Mouse (Mus musculus): ENCODE results near the gene Zfand2b. TPM values are rescaled to one million over a fixed set of nuclear protein-coding genes. Genes with fewer than 3 reads are reported as not detected.

Gene Zfand2b
- total and polyA plus RNA-seq, 3 experiments, result 13.2 to 31.4 (median 17.4) TPM

DNA sequence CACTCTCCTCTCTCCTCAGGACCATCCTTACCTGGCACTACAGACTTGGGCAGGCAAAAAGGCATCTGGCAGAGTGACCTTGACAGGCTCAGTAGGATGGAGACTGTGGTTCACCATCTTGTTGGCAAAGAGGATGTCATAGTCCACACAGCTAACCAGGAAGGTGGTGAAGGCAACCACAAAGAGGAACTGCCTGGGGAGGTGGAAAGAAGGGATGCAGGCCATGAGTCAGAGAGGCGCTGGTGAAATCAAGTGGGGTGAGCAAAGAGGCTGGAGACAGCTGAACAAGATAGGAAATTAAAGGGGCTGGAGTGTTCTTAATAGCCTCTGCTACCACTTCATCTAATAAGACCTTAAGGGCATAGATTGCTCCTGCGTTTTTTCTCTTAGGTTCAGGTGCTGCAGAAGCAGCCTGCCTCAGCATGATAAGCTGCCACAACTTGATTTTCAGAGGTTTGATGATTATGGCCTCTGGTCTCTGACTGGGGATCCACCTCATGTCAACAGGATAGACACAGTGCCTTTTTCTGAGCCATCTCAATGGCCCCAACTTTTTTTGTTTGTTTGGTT is 19.6 kb downstream of the Zfand2b start:
- Histone ChIP-seq H3K4me3 (no peak overlapping the region), H3K4me1 (ENCODE audit: control insufficient read depth, insufficient read depth, low read length) (peaks cover 4% of the 10 kb centered on the region), H3K27me3 (ENCODE audit: control insufficient read depth, insufficient read depth, low read length) (no peaks in the 10 kb centered on the region), H3K36me3 (ENCODE audit: control insufficient read depth, insufficient read depth, low read length) (no peaks in the 10 kb centered on the region; the same call in 1 of the 2 replicates), H3K9ac (ENCODE audit: low read depth, low read length) (no peak overlapping the region), H3K27ac (no peak overlapping the region), H3K79me2 (replicated peaks; ENCODE audit: control insufficient read depth, insufficient read depth, low read length) (peaks cover 3% of the 10 kb centered on the region; the same call in 1 of the 2 replicates)
- no peak for TF ChIP-seq CTCF (IDR thresholded peaks at IDR 0.05)
- TF ChIP-seq EP300 (IDR thresholded peaks at IDR 0.05; ENCODE audit: insufficient read depth, low read depth, low read length), result no peak
- TF ChIP-seq POLR2A (IDR thresholded peaks at IDR 0.05; ENCODE audit: insufficient read depth, low read depth, low read length), result no peak
- intact Hi-C loops (cut with DNase I), result no loop called here
- WGBS, result 93% methylated on average over 2 of the region's 2 CpGs
- DNase-seq, result no peak

GRCm38 (mm10) chr1:75190577-75190976 is 22.1 kb downstream of the Zfand2b start:
- H3K27ac ChIP-seq, result no peak overlapping the region

DNA sequence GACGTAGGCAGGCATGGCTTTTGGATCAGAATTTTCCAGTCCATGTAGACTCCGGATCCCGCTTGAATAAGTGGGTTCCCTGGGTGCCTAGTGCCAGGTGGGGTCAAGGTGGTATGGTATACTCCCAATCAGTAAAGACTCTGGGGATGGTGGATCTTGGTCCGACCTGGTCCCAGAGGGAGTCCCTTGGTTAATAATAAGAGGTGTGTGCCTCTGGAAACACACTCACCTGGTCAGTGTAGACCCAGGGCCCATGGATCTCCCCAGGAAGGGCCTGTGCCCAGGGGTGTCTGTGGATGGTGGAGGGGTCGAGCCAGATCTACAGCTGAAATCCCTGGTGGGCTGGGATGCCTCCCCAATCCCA is 22.8 kb downstream of the Zfand2b start:
- Histone ChIP-seq H3K4me3 (peak overlapping the region; percentile 98), H3K27me3 (ENCODE audit: control insufficient read depth, insufficient read depth, low read length) (no peaks in the 10 kb centered on the region), H3K36me3 (ENCODE audit: control insufficient read depth, insufficient read depth, low read length) (peaks cover 3% of the 10 kb centered on the region), H3K27ac (peak overlapping the region; percentile 92), H3K79me2 (replicated peaks; ENCODE audit: control insufficient read depth, insufficient read depth, low read length) (peaks cover 3% of the 10 kb centered on the region; the same call in 1 of the 2 replicates), H3K9ac (ENCODE audit: low read depth, low read length) (peak overlapping the region; percentile 79), H3K4me1 (ENCODE audit: control insufficient read depth, insufficient read depth, low read length) (peaks cover 5% of the 10 kb centered on the region)
- no peak for DNase-seq
- TF ChIP-seq CTCF (IDR thresholded peaks at IDR 0.05) (no peak), EP300 (IDR thresholded peaks at IDR 0.05; ENCODE audit: insufficient read depth, low read depth, low read length) (no peak), POLR2A (IDR thresholded peaks at IDR 0.05; ENCODE audit: insufficient read depth, low read depth, low read length) (no peak)
- intact Hi-C loops (cut with DNase I), result loop anchor here (1.0 to 10.0 kb wide), 3 partner anchors 11 to 244 kb away; partner anchors contain the start of genes Abcb6, Dnpep and Gmppa
- 37% methylated on average over 5 of the region's 5 CpGs for WGBS

More at GRCm38 (mm10) chr1:75190577-75190976, 22.1 kb downstream of the Zfand2b start:
- peaks cover 3% of the 10 kb centered on the region for H3K36me3 ChIP-seq (ENCODE audit: control insufficient read depth, insufficient read depth, low read length)
- peaks cover 5% of the 10 kb centered on the region for H3K4me1 ChIP-seq (ENCODE audit: control insufficient read depth, insufficient read depth, low read length)
- no peak overlapping the region; the same call in 1 of the 2 replicates for H3K4me3 ChIP-seq
- WGBS, result 29% methylated on average over 2 of the region's 2 CpGs
- H3K79me2 ChIP-seq (replicated peaks; ENCODE audit: control insufficient read depth, insufficient read depth, low read length), result peaks cover 3% of the 10 kb centered on the region; the same call in 1 of the 2 replicates
- TF ChIP-seq EP300 (IDR thresholded peaks at IDR 0.05; ENCODE audit: insufficient read depth, low read depth, low read length) (no peak), CTCF (IDR thresholded peaks at IDR 0.05) (no peak), POLR2A (IDR thresholded peaks at IDR 0.05; ENCODE audit: insufficient read depth, low read depth, low read length) (no peak)
- DNase-seq, result no peak
- intact Hi-C loops (cut with DNase I), result loop anchor here (5.0 to 10.0 kb wide), 2 partner anchors 127 to 244 kb away; partner anchors contain the start of genes Dnpep and Gmppa
- H3K9ac ChIP-seq (ENCODE audit: low read depth, low read length), result no peak overlapping the region
- H3K27me3 ChIP-seq (ENCODE audit: control insufficient read depth, insufficient read depth, low read length), result no peaks in the 10 kb centered on the region

DNA sequence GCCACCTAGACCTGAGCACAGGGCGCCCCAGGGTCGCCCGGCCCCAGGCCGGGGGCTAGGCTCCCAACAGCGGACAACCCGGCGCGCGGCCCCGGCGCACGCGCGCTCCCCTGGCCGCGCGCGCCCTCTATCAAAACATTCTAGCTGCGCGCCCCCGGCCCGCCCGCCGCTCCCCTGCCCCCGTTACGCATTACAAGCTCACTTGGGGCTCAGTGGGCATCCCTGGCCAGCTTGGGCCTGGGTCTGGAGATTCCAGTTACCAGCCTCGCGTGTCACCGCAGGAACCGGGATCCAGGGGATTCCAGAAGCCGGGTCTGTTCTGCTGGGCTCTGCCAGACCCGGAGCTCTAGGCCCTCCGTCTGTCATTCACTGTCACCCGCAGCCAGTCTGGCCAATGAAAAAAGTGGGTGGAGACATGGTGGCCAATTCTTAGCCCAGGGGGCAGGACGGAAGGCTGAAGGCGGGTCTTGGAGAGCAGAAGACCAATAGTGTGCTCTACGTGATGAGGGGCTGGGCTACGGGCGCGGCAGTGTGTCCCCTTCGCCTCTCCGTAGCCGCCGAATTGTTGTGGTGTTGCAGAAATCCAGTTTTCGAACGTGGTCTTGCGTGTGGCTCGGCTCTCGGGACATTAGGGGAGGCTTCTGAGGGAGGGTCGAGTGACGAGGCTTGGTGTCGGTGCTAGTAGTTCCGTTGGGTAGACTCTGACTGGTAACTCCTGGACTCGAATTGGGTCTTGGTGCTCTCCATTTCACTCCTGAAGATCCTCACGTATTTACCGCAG is 23.4 kb downstream of the Zfand2b start, which contains the start of the genes Ankzf1 and Atg9a:
TSS of gene Ankzf1 (plus strand) at position 530 of the 781 bp plus-strand sequence.
TSS of gene Atg9a (minus strand) at position 575 of the 781 bp plus-strand sequence.
- Histone ChIP-seq H3K79me2 (replicated peaks; ENCODE audit: control insufficient read depth, insufficient read depth, low read length) (peaks cover 3% of the 10 kb centered on the region; the same call in 1 of the 2 replicates), H3K4me1 (ENCODE audit: control insufficient read depth, insufficient read depth, low read length) (peaks cover 5% of the 10 kb centered on the region), H3K4me3 (peak within 1 kb of the TSS; percentile 98), H3K9ac (ENCODE audit: low read depth, low read length) (peak within 1 kb of the TSS; percentile 79), H3K27ac (peak within 1 kb of the TSS; percentile 92), H3K27me3 (ENCODE audit: control insufficient read depth, insufficient read depth, low read length) (no peaks in the 10 kb centered on the region), H3K36me3 (ENCODE audit: control insufficient read depth, insufficient read depth, low read length) (peaks cover 3% of the 10 kb centered on the region)
- peak; percentile 93 to 98 for DNase-seq
- under 1% methylated on average over 56 of the region's 56 CpGs for WGBS
- intact Hi-C loops (cut with DNase I), result loop anchor here (1.0 to 10.0 kb wide), 6 partner anchors 12 to 243 kb away; partner anchors contain the start of genes Abcb6, Cnppd1, Dnpep and Glb1l
- peak; percentile 92 for TF ChIP-seq POLR2A (IDR thresholded peaks at IDR 0.05; ENCODE audit: insufficient read depth, low read depth, low read length)
- TF ChIP-seq EP300 (IDR thresholded peaks at IDR 0.05; ENCODE audit: insufficient read depth, low read depth, low read length), result peak; percentile 68
- TF ChIP-seq CTCF (IDR thresholded peaks at IDR 0.05), result peak; percentile 5; the same call in 1 of the 2 replicates

DNA sequence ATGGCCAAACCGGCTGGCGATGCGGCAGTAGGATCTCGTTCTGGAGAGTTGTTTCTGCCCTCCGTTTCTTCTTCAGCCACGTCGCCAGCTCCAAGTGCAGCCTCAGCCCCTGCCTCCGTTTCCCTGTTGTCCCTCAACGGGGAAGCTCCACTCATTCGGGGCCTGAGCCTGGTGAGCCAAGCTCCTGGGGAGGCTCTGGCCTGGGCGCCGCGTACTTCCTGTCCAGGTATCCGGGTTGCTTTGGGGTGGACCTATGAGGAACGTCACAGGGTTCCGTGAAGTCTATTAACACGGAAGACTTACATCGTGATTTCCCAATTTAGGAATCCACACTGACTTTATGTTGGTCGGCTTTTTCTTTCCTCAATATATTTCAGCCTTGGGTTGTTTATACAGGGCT is 24.0 kb downstream of the Zfand2b start:
- Histone ChIP-seq H3K4me1 (ENCODE audit: control insufficient read depth, insufficient read depth, low read length) (peaks cover 5% of the 10 kb centered on the region), H3K4me3 (peak overlapping the region; percentile 98), H3K79me2 (replicated peaks; ENCODE audit: control insufficient read depth, insufficient read depth, low read length) (peaks cover 3% of the 10 kb centered on the region; the same call in 1 of the 2 replicates), H3K9ac (ENCODE audit: low read depth, low read length) (peak overlapping the region; percentile 77), H3K27ac (peak overlapping the region; percentile 92), H3K36me3 (ENCODE audit: control insufficient read depth, insufficient read depth, low read length) (peaks cover 3% of the 10 kb centered on the region), H3K27me3 (ENCODE audit: control insufficient read depth, insufficient read depth, low read length) (no peaks in the 10 kb centered on the region)
- peak; percentile 50 to 57 for DNase-seq
- TF ChIP-seq EP300 (IDR thresholded peaks at IDR 0.05; ENCODE audit: insufficient read depth, low read depth, low read length), result no peak
- no peak for TF ChIP-seq CTCF (IDR thresholded peaks at IDR 0.05)
- no peak; the same call in 1 of the 2 replicates for TF ChIP-seq POLR2A (IDR thresholded peaks at IDR 0.05; ENCODE audit: insufficient read depth, low read depth, low read length)
- intact Hi-C loops (cut with DNase I), result loop anchor here (1.0 to 10.0 kb wide), 5 partner anchors 18 to 242 kb away; partner anchors contain the start of genes Cnppd1, Dnpep, Glb1l and Gmppa
- under 1% methylated on average over 19 of the region's 19 CpGs for WGBS

Data from heart, adult 2 months (tissue).